Mouse (Mus musculus) hindbrain, embryonic 12.5 days (tissue): Measurements from ENCODE around the gene Lca5. TPM values are rescaled to one million over a fixed set of nuclear protein-coding genes. Genes with fewer than 3 reads are reported as not detected.

Source experiments
- ATAC-seq: fragments of 200-750 bp; cut with Nextera tagmentation; 2 replicates; pipeline ENCODE4 v1.8.0; 2017; ENCODE audit warnings: moderate TSS enrichment; ENCODE audit not compliant: low FRiP score
- H3K27ac ChIP-seq: fragments of 300-500 bp; sonication (generic); 2 replicates; pipeline ENCODE4 v1.5.1; 2016; ENCODE audit warnings: mild to moderate bottlenecking
- H3K27me3 ChIP-seq: fragments of 300-500 bp; sonication (generic); 2 replicates; pipeline ENCODE4 v1.6.1; 2016; ENCODE audit warnings: mild to moderate bottlenecking
- H3K36me3 ChIP-seq: fragments of 300-500 bp; sonication (generic); 2 replicates; pipeline ENCODE4 v1.6.1; 2016; ENCODE audit warnings: mild to moderate bottlenecking
- H3K4me1 ChIP-seq: fragments of 300-500 bp; sonication (generic); 2 replicates; pipeline ENCODE4 v1.6.1; 2016
- H3K4me2 ChIP-seq: fragments of 300-500 bp; sonication (generic); replicated peaks from 2 replicates; pipeline ENCODE4 v1.6.1; 2016; ENCODE audit warnings: mild to moderate bottlenecking
- H3K4me3 ChIP-seq: fragments of 300-500 bp; sonication (generic); 2 replicates; pipeline ENCODE4 v1.5.1; 2016; ENCODE audit warnings: mild to moderate bottlenecking
- H3K9ac ChIP-seq: fragments of 300-500 bp; sonication (generic); 2 replicates; pipeline ENCODE4 v1.6.1; 2016; ENCODE audit warnings: mild to moderate bottlenecking, moderate library complexity
- H3K9me3 ChIP-seq: fragments of 300-500 bp; sonication (generic); replicated peaks from 2 replicates; pipeline ENCODE4 v1.6.1; 2016; ENCODE audit warnings: mild to moderate bottlenecking
- WGBS: fragments of 180-500 bp; shearing (Covaris S2); methylation state at CpG from one replicate; pipeline ENCODE4 v1.1.7; 2016; 5-methylcytosine and 5-hydroxymethylcytosine counted together
- polyA plus RNA-seq: library from polyadenylated mRNA; unstranded; fragments of >200 nt; fragmentation: Nextera tagmentation; extraction: Ambion mirVana; gene quantifications from 2 replicates; pipeline ENCODE4 v1.2.1, GENCODE M21; 2016

Gene Lca5
- polyA plus RNA-seq, 1 experiment from 2014 or later, result 23.7 TPM

GRCm38 (mm10) chr9:83349905-83350304 lies 91.0 kb downstream of the Lca5 start:
- H3K27ac ChIP-seq, result no peak overlapping the region
- no peak overlapping the region for H3K4me2 ChIP-seq
- no peaks in the 10 kb centered on the region for H3K9me3 ChIP-seq
- no peaks in the 10 kb centered on the region for H3K36me3 ChIP-seq
- no peaks in the 10 kb centered on the region; the same call in 1 of the 2 replicates for H3K27me3 ChIP-seq
- H3K4me1 ChIP-seq, result peaks cover 21% of the 10 kb centered on the region
- WGBS, result 5% methylated on average over 1 of the region's 1 CpGs
- no peak overlapping the region for H3K9ac ChIP-seq
- H3K4me3 ChIP-seq, result no peak overlapping the region
- ATAC-seq, result no peak

GRCm38 (mm10) chr9:83349504-83349903 lies 91.4 kb downstream of the Lca5 start:
- WGBS, result 2% methylated on average over 3 of the region's 3 CpGs
- no peaks in the 10 kb centered on the region; the same call in 1 of the 2 replicates for H3K27me3 ChIP-seq
- no peak overlapping the region; the same call in 1 of the 2 replicates for H3K27ac ChIP-seq
- H3K4me3 ChIP-seq, result no peak overlapping the region
- peak; percentile 55; the same call in 1 of the 2 replicates for ATAC-seq
- H3K36me3 ChIP-seq, result no peaks in the 10 kb centered on the region
- H3K9ac ChIP-seq, result peak overlapping the region; percentile 18; the same call in 1 of the 2 replicates
- H3K9me3 ChIP-seq, result no peaks in the 10 kb centered on the region
- no peak overlapping the region for H3K4me2 ChIP-seq
- H3K4me1 ChIP-seq, result peaks cover 21% of the 10 kb centered on the region

DNA sequence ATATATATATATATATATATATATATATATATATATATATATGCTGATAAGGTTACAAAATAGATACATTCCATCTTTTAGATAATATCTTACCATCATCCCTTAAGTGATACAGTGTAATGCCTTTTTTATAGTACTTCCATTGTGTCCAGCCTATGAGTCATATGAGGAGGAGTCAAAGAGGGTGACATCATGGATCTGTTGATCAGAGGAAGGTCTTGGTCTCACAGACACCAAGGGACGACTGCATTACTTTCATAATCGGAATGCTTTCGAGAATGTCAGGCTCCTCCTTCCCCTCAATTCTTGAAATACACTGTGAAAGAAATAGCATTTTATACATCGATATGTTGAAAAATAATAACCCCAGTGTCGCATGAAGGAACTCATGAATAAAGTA lies 93.4 kb downstream of the Lca5 start:
- Histone ChIP-seq H3K27ac (no peak overlapping the region), H3K36me3 (no peaks in the 10 kb centered on the region), H3K4me1 (peaks cover 21% of the 10 kb centered on the region), H3K9ac (no peak overlapping the region), H3K27me3 (no peaks in the 10 kb centered on the region), H3K4me3 (no peak overlapping the region), H3K9me3 (no peaks in the 10 kb centered on the region), H3K4me2 (no peak overlapping the region)
- WGBS, result 94% methylated on average over 5 of the region's 5 CpGs
- no peak for ATAC-seq

DNA sequence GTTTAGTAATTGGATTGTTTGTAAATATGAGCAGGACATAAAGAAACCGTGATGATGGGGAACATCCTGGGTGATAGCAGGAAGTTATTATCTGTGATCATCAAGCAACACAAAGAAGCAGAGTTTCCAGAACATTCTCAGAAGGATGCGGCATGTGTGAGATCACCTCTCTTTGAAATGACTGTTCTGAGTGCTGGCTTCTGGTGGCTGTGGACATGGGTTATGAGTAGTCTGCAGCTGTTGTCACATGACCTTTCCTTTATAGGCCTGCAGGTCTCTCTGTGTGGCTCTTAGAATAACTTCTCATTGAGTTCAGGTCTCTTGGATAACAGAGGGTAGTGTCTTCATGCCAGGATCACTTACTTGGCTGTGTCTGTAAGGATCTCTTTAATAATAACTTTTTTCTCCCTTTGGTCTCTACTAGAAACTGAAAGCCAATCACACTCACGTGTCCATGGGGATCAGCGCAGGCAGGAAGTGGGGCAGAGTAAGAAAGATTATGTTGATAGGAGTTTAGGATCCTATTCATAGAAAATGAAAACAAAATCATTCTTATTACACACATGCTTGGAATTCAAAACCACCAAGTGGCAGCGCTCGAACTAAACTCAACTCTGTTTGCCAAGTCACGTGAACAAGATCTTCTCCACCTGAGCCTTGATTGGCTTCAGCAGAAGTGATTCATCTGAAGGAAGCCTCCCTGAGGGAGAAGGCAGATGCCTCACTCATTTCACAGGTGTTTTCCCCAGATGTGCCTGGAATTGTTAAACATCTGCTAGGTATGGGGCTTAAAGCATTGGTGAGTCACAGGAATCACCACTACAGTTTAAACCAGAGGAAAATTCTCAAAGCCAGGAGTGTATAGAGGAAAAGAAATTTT lies 98.2 kb downstream of the Lca5 start:
- Histone ChIP-seq H3K4me3 (no peak overlapping the region), H3K27ac (no peak overlapping the region), H3K9ac (no peak overlapping the region), H3K4me1 (no peaks in the 10 kb centered on the region), H3K36me3 (no peaks in the 10 kb centered on the region), H3K27me3 (no peaks in the 10 kb centered on the region), H3K9me3 (no peaks in the 10 kb centered on the region), H3K4me2 (no peak overlapping the region)
- no peak for ATAC-seq
- WGBS, result 90% methylated on average over 7 of the region's 7 CpGs

Other genes starting within 250 kb of the Lca5 start
- 8.0 and 8.1 TPM in 2 replicates for gene Sh3bgrl2, start 107.2 kb upstream of the Lca5 start, polyA plus RNA-seq